Mouse (Mus musculus) ES-E14 (cell line): ENCODE measurements around the gene 3110082I17Rik. TPM values are rescaled to one million over a fixed set of nuclear protein-coding genes. Genes with fewer than 3 reads are reported as not detected.

Experiments
- DNase-seq: peaks from one replicate; pipeline ENCODE4 v3.0.0-alpha.2; 2013; ENCODE audit warnings: low read depth, low spot score
- H3K27ac ChIP-seq: 2 replicates; pipeline ENCODE4 v1.5.1; 2012; ENCODE audit warnings: low read depth, mild to moderate bottlenecking, low read length, moderate library complexity, mixed read lengths; ENCODE audit not compliant: poor library complexity, insufficient read depth, severe bottlenecking
- H3K36me3 ChIP-seq: 2 replicates; pipeline ENCODE4 v1.6.1; 2012; ENCODE audit warnings: mild to moderate bottlenecking, low read length, moderate library complexity, mixed read lengths; ENCODE audit not compliant: control insufficient read depth, poor library complexity, insufficient read depth, severe bottlenecking
- H3K4me1 ChIP-seq, 2 experiments: fragments of 150-350 bp in 1 of 2; sonication (generic) in 1 of 2; 2 replicates each; pipeline ENCODE4 v1.6.1; 2012; ENCODE audit warnings: low read length in 2 of 2, mild to moderate bottlenecking in 1 of 2, mixed read lengths in 1 of 2; ENCODE audit not compliant: control insufficient read depth in 2 of 2, insufficient read depth in 2 of 2, poor library complexity in 1 of 2
- H3K4me3 ChIP-seq, 2 experiments: fragments of 150-350 bp in 1 of 2; sonication (generic) in 1 of 2; 2 replicates each; pipeline ENCODE4 v1.5.1; 2012; ENCODE audit warnings: low read length in 2 of 2, low read depth in 1 of 2, mild to moderate bottlenecking in 1 of 2, mixed read lengths in 1 of 2; ENCODE audit not compliant: insufficient read depth in 1 of 2, poor library complexity in 1 of 2, severe bottlenecking in 1 of 2
- H3K9ac ChIP-seq: 2 replicates; pipeline ENCODE4 v1.6.1; 2012; ENCODE audit warnings: low read depth, mild to moderate bottlenecking, low read length, mixed read lengths; ENCODE audit not compliant: poor library complexity, insufficient read depth, severe bottlenecking
- H3K9me3 ChIP-seq: fragments of 150-350 bp; sonication (generic); 2 replicates; pipeline ENCODE4 v1.6.1; 2012; ENCODE audit warnings: low read depth, mild to moderate bottlenecking, low read length; ENCODE audit not compliant: control insufficient read depth, insufficient read depth
- CHD2 ChIP-seq: IDR thresholded peaks from 2 replicates; pipeline ENCODE4 v1.6.1; 2014; ENCODE audit warnings: mild to moderate bottlenecking, low read depth, low read length, inconsistent platforms
- HCFC1 ChIP-seq: IDR thresholded peaks from 2 replicates; pipeline ENCODE4 v1.6.1; 2012; ENCODE audit warnings: low read length, inconsistent platforms, borderline replicate concordance; ENCODE audit not compliant: insufficient read depth
- MAFK ChIP-seq: IDR thresholded peaks from 2 replicates; pipeline ENCODE4 v1.6.1; 2014; ENCODE audit warnings: mild to moderate bottlenecking, low read depth, low read length, inconsistent platforms; ENCODE audit not compliant: insufficient read depth
- ZC3H11A ChIP-seq: IDR thresholded peaks from 2 replicates; pipeline ENCODE4 v1.6.1; 2012; ENCODE audit warnings: low read depth, mild to moderate bottlenecking, inconsistent platforms, low read length, borderline replicate concordance
- ZNF384 ChIP-seq: IDR thresholded peaks from 2 replicates; pipeline ENCODE4 v1.6.1; 2012; ENCODE audit warnings: low read depth, low read length, inconsistent platforms
- in situ Hi-C, 2 experiments: fragments of 600-800 bp; cut with MboI; formaldehyde crosslinking; loops; one replicate each; pipeline ENCODE4 v1.15.1; 2025; ENCODE audit warnings: low sequenced_read_pairs in 2 of 2, inconsistent platforms in 1 of 2; ENCODE audit not compliant: unreplicated experiment in 2 of 2
- total RNA-seq: library from RNA; depleted of rRNA; stranded (reverse); fragments of 300-350 nt; gene quantifications from 2 replicates; pipeline ENCODE4 v1.2.3, GENCODE M21; 2012

The 3110082I17Rik gene
- total RNA-seq, 1 experiment = 32.6 TPM

GRCm38 (mm10) chr5:139397959-139398753, 62.2 kb downstream of the 3110082I17Rik start:
- DNase-seq = peak; percentile 74
- Histone ChIP-seq H3K36me3 (no peaks in the 10 kb centered on the region; the same call in 1 of the 2 replicates), H3K27ac (no peak overlapping the region), H3K4me3 (no peak overlapping the region), H3K4me1 (peaks cover 0 to 2% of the 10 kb centered on the region in 2 experiments; a peak in 1 of 4 replicates), H3K9me3 (no peaks in the 10 kb centered on the region), H3K9ac (no peak overlapping the region)
- TF ChIP-seq HCFC1 (no peak), MAFK (no peak), ZC3H11A (no peak; the same call in 1 of the 2 replicates), ZNF384 (no peak), CHD2 (no peak)
- in situ Hi-C loops = no loop called here

GRCm38 (mm10) chr5:139397359-139397916, 62.9 kb downstream of the 3110082I17Rik start:
- no peaks in the 10 kb centered on the region for H3K9me3 ChIP-seq
- H3K27ac ChIP-seq = no peak overlapping the region
- in situ Hi-C loops = no loop called here
- H3K36me3 ChIP-seq = no peaks in the 10 kb centered on the region
- no peak for DNase-seq
- H3K4me3 ChIP-seq = no peak overlapping the region
- no peak for TF ChIP-seq CHD2
- no peak for TF ChIP-seq HCFC1
- TF ChIP-seq ZNF384 = no peak
- no peak for TF ChIP-seq ZC3H11A
- peaks cover 0 to 2% of the 10 kb centered on the region in 2 experiments; a peak in 1 of 4 replicates for H3K4me1 ChIP-seq
- no peak overlapping the region for H3K9ac ChIP-seq

GRCm38 (mm10) chr5:139395528-139395927, 64.8 kb downstream of the 3110082I17Rik start:
- H3K4me3 ChIP-seq = no peak overlapping the region
- H3K27ac ChIP-seq = no peak overlapping the region
- TF ChIP-seq HCFC1 = no peak
- TF ChIP-seq ZNF384 = no peak
- no peak for TF ChIP-seq ZC3H11A
- no peak for TF ChIP-seq MAFK
- TF ChIP-seq CHD2 = no peak
- in situ Hi-C loops = no loop called here
- DNase-seq = no peak
- no peaks in the 10 kb centered on the region; the same call in 1 of the 2 replicates for H3K36me3 ChIP-seq
- no peak overlapping the region for H3K9ac ChIP-seq
- H3K9me3 ChIP-seq = no peaks in the 10 kb centered on the region
- H3K4me1 ChIP-seq = peaks cover 0 to 4% of the 10 kb centered on the region in 2 experiments; a peak in 1 of 4 replicates

- no peaks in the 10 kb centered on the region; the same call in 1 of the 2 replicates for H3K36me3 ChIP-seq
- DNase-seq = no peak
- no peak overlapping the region for H3K9ac ChIP-seq
- TF ChIP-seq ZC3H11A = no peak
- TF ChIP-seq ZNF384 = no peak
- no peak for TF ChIP-seq HCFC1
- TF ChIP-seq CHD2 = no peak
- TF ChIP-seq MAFK = no peak
- no peak overlapping the region for H3K4me3 ChIP-seq
- no peaks in the 10 kb centered on the region for H3K9me3 ChIP-seq
- H3K27ac ChIP-seq = no peak overlapping the region
- in situ Hi-C loops = no loop called here
- H3K4me1 ChIP-seq = peaks cover 0 to 4% of the 10 kb centered on the region in 2 experiments; a peak in 1 of 4 replicates
These were observed 65.9 kb downstream of the 3110082I17Rik start for GRCm38 (mm10) chr5:139394399-139394798.

GRCm38 (mm10) chr5:139393197-139393588, 67.1 kb downstream of the 3110082I17Rik start:
- Histone ChIP-seq H3K9me3 (no peaks in the 10 kb centered on the region), H3K36me3 (no peaks in the 10 kb centered on the region; the same call in 1 of the 2 replicates), H3K9ac (no peak overlapping the region), H3K4me3 (no peak overlapping the region), H3K4me1 (peaks cover 0 to 4% of the 10 kb centered on the region in 2 experiments; a peak in 1 of 4 replicates), H3K27ac (no peak overlapping the region)
- TF ChIP-seq HCFC1 (no peak), ZNF384 (no peak), ZC3H11A (no peak), CHD2 (no peak), MAFK (no peak)
- in situ Hi-C loops = no loop called here
- DNase-seq = no peak
